Mouse (Mus musculus) brain, embryonic 14.5 days (tissue): ENCODE measurements around the gene Drosha.

ENCODE experiments used
- CTCF ChIP-seq: fragments of 200-500 bp; IDR thresholded peaks from 2 replicates; pipeline ENCODE4 v1.5.1; 2012; ENCODE audit warnings: inconsistent platforms, mild to moderate bottlenecking, moderate library complexity, borderline replicate concordance; ENCODE audit not compliant: insufficient read depth, insufficient read length; ENCODE audit errors: extremely low read depth
- POLR2A ChIP-seq: fragments of 200-500 bp; IDR thresholded peaks from 2 replicates; pipeline ENCODE4 v1.6.1; 2012; ENCODE audit warnings: mild to moderate bottlenecking, inconsistent platforms, borderline replicate concordance; ENCODE audit not compliant: poor library complexity, insufficient read depth, insufficient read length, severe bottlenecking; ENCODE audit errors: extremely low read depth

- TF ChIP-seq POLR2A (no peak), CTCF (no peak)
Observed at GRCm38 (mm10) chr15:12865595-12866314, 41.1 kb downstream of the Drosha start.
